14 mouse cellular contexts compared by ENCODE assay signal in the genomic region with DNA sequence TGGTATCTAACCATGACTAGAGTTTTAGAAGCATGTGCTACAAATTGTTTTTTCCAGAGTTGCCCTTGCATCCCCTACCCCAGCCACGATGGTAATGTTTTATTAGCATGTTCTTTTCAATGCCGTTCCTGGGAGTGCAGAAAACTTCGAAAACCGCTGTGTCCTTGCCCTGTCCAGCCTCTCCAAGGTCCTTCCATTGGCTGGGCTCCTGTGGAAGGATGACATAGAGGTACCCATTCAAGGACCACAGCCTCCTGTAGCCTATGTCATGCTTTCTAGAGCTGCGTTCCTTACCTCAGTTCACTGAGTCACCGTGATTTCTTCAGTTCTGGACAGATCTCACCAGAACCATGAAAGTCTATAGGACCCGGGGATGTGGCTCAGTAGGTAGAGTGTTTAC.
"Had no signal": no experiment of that assay in that cellular context is flagged by ENCODE, and none has a peak within 500 bp of the region (broad histone marks: within the 10 kb centered on the region; RNA-seq: fewer than 3 reads in every experiment).

No protein-coding gene starts in this region.

- H3K9me3 ChIP-seq: midbrain, embryonic 13.5 days; midbrain, embryonic 15.5 days; neural tube, embryonic 12.5 days; stomach, embryonic 15.5 days had no signal

- DNase-seq: lung, adult 18-20 months; lung, embryonic 14.5 days; lung, postnatal 10 days; lung, postnatal 4 days; right cerebral cortex, postnatal 14 days; thymus, adult 2 months; thymus, postnatal 25 days; thymus, postnatal 4 days had no signal

- H3K4me2 ChIP-seq: lung, embryonic 14.5 days; midbrain, embryonic 11.5 days; midbrain, embryonic 13.5 days; midbrain, embryonic 15.5 days; neural tube, embryonic 12.5 days; stomach, embryonic 15.5 days had no signal

- H3K9ac ChIP-seq: lung, embryonic 14.5 days; midbrain, embryonic 13.5 days; midbrain, embryonic 15.5 days; neural tube, embryonic 12.5 days; stomach, embryonic 15.5 days had no signal

- H3K4me3 ChIP-seq: midbrain, embryonic 13.5 days; midbrain, embryonic 15.5 days; neural tube, embryonic 12.5 days; stomach, embryonic 15.5 days had no signal

- ATAC-seq: midbrain, embryonic 13.5 days; midbrain, embryonic 15.5 days had no signal

- H3K36me3 ChIP-seq: midbrain, embryonic 13.5 days; midbrain, embryonic 15.5 days; neural tube, embryonic 12.5 days had no signal

- H3K27ac ChIP-seq: midbrain, embryonic 13.5 days; midbrain, embryonic 15.5 days; neural tube, embryonic 12.5 days; stomach, embryonic 15.5 days; stomach, postnatal 0 days had no signal

- H3K4me1 ChIP-seq: neural tube, embryonic 12.5 days; stomach, embryonic 15.5 days had no signal

- H3K27me3 ChIP-seq: midbrain, embryonic 13.5 days; midbrain, embryonic 15.5 days; neural tube, embryonic 12.5 days; stomach, embryonic 15.5 days had no signal
